Mouse (Mus musculus) Patski (cell line): ENCODE measurements at regions not wholly inside any gene's neighbourhood (a gene's known extent, or its start where the extent isn't known, plus 50 kb on each side); places are given as distances from the start of the nearest gene placed in this dataset.

Experiments used
- ATAC-seq: fragments of 100-300 bp; one replicate; pipeline ENCODE4 v1.8.0; 2021
- CTCF ChIA-PET: fragments of 350-600 bp; sonication (Branson Sonifier 250); formaldehyde crosslinking; loops from one replicate; lab custom pipeline; 2022; ENCODE audit warnings: inconsistent platforms; lab: Charles Lee
- POLR2A ChIA-PET: fragments of 350-600 bp; sonication (Branson Sonifier 250); formaldehyde crosslinking; loops from one replicate; lab custom pipeline; 2022; ENCODE audit warnings: antibody characterized with exemption, inconsistent platforms; lab: Charles Lee
- DNase-seq: peaks from one replicate; pipeline ENCODE4 v3.0.0-alpha.2; 2011; ENCODE audit warnings: low read depth, low spot score
- H3K27me3 ChIP-seq: fragments of 371-371 bp; one replicate; pipeline ENCODE4 v1.5.1; 2021
- CTCF ChIP-seq: fragments of 100-300 bp; IDR thresholded peaks from one replicate; pipeline ENCODE4 v1.5.1; 2021
- in situ Hi-C: fragments of 300-500 bp; cut with MboI; formaldehyde crosslinking; loops from 3 replicates; pipeline ENCODE4 v1.11.1; 2018; ENCODE audit warnings: low pct_unique_long_range_greater_than_20kb, mixed read lengths

- peaks cover 12% of the 10 kb centered on the region for H3K27me3 ChIP-seq
- ChIA-PET CTCF (no interaction called here), POLR2A (no interaction called here)
- DNase-seq (no peak), ATAC-seq (no peak)
- TF ChIP-seq CTCF: no peak
- in situ Hi-C loops: no loop called here
Observed at GRCm38 (mm10) chr10:14233335-14233734, 267.5 kb downstream of the Hivep2 start.

DNA sequence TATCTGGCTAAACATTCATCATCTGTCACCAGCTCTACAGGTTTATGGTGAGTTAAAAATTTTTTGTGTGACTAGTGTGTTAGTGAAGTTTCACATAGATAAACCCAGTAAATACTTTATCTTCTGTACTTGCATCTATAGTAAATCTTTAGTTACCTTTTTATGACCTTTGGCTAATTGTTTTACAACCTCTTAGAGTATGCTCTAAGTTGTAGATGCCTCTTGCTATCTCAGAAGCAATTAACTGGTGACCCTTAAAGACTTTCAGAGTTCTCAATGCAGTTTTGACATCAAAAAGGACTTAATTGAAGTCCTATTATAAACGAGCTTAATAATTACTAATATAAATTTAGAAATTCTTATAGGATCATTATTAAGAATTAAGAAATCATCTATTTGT, 265.6 kb downstream of the Hivep2 start:
- in situ Hi-C loops: no loop called here
- POLR2A ChIA-PET: no interaction called here
- CTCF ChIA-PET: interaction anchor here (1.0 kb wide), 1 partner anchor 13 kb away, joined by 3 read pairs; no protein-coding TSS in a partner anchor
- peaks cover 15% of the 10 kb centered on the region for H3K27me3 ChIP-seq
- DNase-seq: no peak
- no peak for ATAC-seq
- TF ChIP-seq CTCF: no peak

DNA sequence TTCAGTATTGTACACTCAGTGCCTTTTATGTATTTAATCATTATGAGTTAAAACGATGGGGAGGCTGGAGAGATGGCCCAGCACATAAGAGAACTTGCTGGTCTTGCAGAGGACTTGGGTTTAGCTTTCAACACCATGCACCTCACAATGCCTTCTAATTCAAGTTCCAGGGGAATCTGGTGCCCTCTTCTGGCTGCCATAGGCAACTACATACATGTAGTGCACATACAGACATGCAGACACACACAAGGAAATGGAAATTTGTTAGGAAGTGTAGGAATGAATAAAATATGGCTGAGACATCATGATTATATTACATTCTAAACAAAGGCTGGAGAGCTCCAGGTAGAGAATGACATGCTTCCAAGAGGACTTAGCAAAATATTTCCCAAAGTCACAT, 251.4 kb downstream of the Hivep2 start:
- in situ Hi-C loops: no loop called here
- peak; percentile 28 for TF ChIP-seq CTCF

GRCm38 (mm10) chr10:14216191-14216992, 250.5 kb downstream of the Hivep2 start:
- POLR2A ChIA-PET: interaction anchor here (0.6 kb wide), 1 partner anchor 1015 kb away, joined by 5 read pairs; no protein-coding TSS in a partner anchor
- no peak for ATAC-seq
- in situ Hi-C loops: no loop called here
- DNase-seq: no peak
- TF ChIP-seq CTCF: no peak
- H3K27me3 ChIP-seq: no peaks in the 10 kb centered on the region
- CTCF ChIA-PET: no interaction called here

More for the DNA sequence above, 251.4 kb downstream of the Hivep2 start:
- no peak for DNase-seq
- POLR2A ChIA-PET: no interaction called here
- CTCF ChIA-PET: no interaction called here
- no peak for ATAC-seq
- peaks cover 3% of the 10 kb centered on the region for H3K27me3 ChIP-seq

- no peaks in the 10 kb centered on the region for H3K27me3 ChIP-seq
- no peak for TF ChIP-seq CTCF
- ATAC-seq (no peak), DNase-seq (no peak)
- POLR2A ChIA-PET: no interaction called here
- in situ Hi-C loops: no loop called here
- CTCF ChIA-PET: no interaction called here
Observed at GRCm38 (mm10) chr10:14215512-14215911, 249.6 kb downstream of the Hivep2 start.

GRCm38 (mm10) chr10:14213536-14213935, 247.7 kb downstream of the Hivep2 start:
- POLR2A ChIA-PET: interaction anchor here (0.6 kb wide), 1 partner anchor 34 kb away, joined by 6 read pairs; no protein-coding TSS in a partner anchor
- CTCF ChIA-PET: no interaction called here

DNA sequence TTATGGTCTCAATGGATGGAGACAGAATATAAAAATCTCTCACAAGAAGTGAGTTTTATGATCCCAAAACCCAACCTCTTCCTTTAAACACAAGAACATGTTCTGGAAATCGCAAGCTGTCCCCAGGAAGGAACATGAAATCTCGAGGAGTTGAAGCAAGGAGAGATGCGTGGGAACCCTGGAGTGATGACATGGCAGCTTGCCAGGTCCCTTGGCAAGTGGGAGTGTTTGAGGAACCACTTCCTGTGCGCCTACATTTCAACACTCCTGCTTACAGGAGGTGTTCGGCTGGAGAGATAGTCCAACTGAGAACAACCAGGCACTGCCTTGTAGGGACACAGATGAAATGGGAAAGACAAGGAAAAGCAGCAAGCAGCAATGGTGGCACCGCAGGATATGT, 246.1 kb downstream of the Hivep2 start:
- CTCF ChIA-PET: no interaction called here

More at GRCm38 (mm10) chr10:14213536-14213935, 247.7 kb downstream of the Hivep2 start:
- ATAC-seq (no peak), DNase-seq (no peak)
- no peaks in the 10 kb centered on the region for H3K27me3 ChIP-seq
- in situ Hi-C loops: no loop called here
- TF ChIP-seq CTCF: no peak

DNA sequence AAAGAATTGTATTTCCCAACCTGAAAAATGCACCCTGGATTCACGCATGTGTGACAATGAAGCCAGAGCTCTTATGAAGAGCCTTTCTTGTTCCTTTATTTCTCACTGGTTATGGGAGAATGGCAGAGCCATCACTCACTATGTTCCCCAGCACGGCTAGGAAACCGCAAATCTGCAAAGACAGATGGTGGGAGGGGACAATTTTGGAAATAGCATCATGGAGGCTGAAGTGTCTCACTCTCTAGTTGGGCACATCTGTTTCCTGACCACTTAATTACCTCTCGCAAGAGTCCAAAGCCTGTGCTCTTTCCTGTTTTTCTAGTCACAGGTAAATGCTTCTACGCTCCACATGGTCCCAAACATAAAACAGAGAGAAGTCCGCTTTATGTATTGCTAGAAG, 245.6 kb downstream of the Hivep2 start:
- in situ Hi-C loops: no loop called here
- ChIA-PET POLR2A (no interaction called here), CTCF (no interaction called here)
- H3K27me3 ChIP-seq: no peaks in the 10 kb centered on the region
- DNase-seq (no peak), ATAC-seq (no peak)
- TF ChIP-seq CTCF: no peak

More for the DNA sequence above, 246.1 kb downstream of the Hivep2 start:
- in situ Hi-C loops: no loop called here
- ATAC-seq (no peak), DNase-seq (no peak)
- no peaks in the 10 kb centered on the region for H3K27me3 ChIP-seq
- no peak for TF ChIP-seq CTCF
- POLR2A ChIA-PET: no interaction called here

- no peaks in the 10 kb centered on the region for H3K27me3 ChIP-seq
- no peak for TF ChIP-seq CTCF
- in situ Hi-C loops: no loop called here
- ATAC-seq (no peak), DNase-seq (no peak)
- ChIA-PET CTCF (no interaction called here), POLR2A (interaction anchor here (0.6 kb wide), 1 partner anchor 731 kb away, joined by 3 read pairs; no protein-coding TSS in a partner anchor)
Observed at GRCm38 (mm10) chr10:14210445-14210844, 244.6 kb downstream of the Hivep2 start.

DNA sequence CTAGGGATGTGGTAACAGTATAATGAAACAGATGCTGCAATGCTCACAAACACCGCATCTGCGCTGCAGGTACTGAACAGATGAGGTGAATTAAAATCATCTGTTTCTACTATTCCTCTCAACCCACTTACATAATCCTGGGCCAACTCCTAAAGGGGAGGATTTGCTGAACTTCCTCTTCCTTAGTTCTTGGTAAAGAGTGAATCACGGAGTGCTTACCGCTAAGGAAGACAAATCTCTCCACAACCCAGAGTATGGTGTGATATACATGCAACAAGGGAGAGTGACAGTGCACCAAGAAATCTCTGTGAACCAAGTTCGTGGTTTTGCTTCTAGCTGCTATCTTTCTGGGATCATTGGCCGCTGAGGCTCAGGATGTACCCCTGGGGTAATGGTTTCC, 244.2 kb downstream of the Hivep2 start:
- POLR2A ChIA-PET: no interaction called here
- no peak for TF ChIP-seq CTCF
- no peak for DNase-seq
- H3K27me3 ChIP-seq: no peaks in the 10 kb centered on the region
- in situ Hi-C loops: no loop called here
- ATAC-seq: no peak
- CTCF ChIA-PET: no interaction called here

DNA sequence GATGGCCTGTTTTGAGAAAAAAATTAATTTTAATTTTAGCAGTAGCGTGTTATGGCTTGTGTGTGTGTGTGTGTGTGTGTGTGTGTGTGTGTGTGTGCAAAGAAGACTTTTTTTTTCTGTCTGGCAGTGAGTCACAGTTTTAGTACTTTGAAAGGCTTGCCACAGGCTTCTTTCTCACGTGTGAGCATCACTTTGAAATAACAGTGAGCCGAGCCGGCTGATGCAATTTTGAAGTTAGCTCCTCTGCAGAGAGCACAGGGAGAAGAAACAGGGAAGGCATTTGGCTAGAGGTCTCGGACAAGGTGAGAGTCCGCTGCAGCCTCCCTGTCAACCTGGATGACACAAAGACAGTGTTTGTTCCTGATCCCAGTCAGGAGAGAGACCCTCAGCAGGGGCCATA, 242.3 kb downstream of the Hivep2 start:
- H3K27me3 ChIP-seq: no peaks in the 10 kb centered on the region
- CTCF ChIA-PET: no interaction called here
- ATAC-seq (no peak), DNase-seq (no peak)
- in situ Hi-C loops: loop anchor here (10.0 kb wide), 1 partner anchor 117 kb away; no protein-coding TSS in a partner anchor
- TF ChIP-seq CTCF: no peak
- POLR2A ChIA-PET: no interaction called here
